ENCODE assay signal across 24 mouse cellular contexts in genomic region chr5:91320348-91320747, GRCm38 (mm10).
DNase-seq lines count a peak whose midpoint lies in the region; ATAC-seq and TF ChIP-seq lines count a peak whose summit lies in the region.
"Had no signal": no experiment of that assay in that cellular context is flagged by ENCODE, and none has a peak within 500 bp of the region (broad histone marks: within the 10 kb centered on the region; RNA-seq: fewer than 3 reads in every experiment).

No protein-coding gene starts in this region.

- H3K9me3 ChIP-seq in hindbrain, embryonic 12.5 days (replicated peaks) = no peaks in the 10 kb centered on the region
- H3K9me3 ChIP-seq: embryonic facial prominence, embryonic 12.5 days; forebrain, embryonic 13.5 days; heart, embryonic 15.5 days; hindbrain, embryonic 10.5 days; hindbrain, embryonic 15.5 days had no signal

- no peaks in the 10 kb centered on the region for H3K36me3 ChIP-seq in myocyte (ENCODE audit: control insufficient read depth, insufficient read depth)
- no peaks in the 10 kb centered on the region for H3K36me3 ChIP-seq in hindbrain, embryonic 12.5 days
- H3K36me3 ChIP-seq: embryonic facial prominence, embryonic 12.5 days; heart, embryonic 15.5 days; hindbrain, embryonic 10.5 days; hindbrain, embryonic 15.5 days had no signal

- TF ChIP-seq CTCF in gastrocnemius, adult 2 months (IDR thresholded peaks at IDR 0.05) = no peak

- H3K4me3 ChIP-seq in gastrocnemius, adult 2 months = no peak overlapping the region
- H3K4me3 ChIP-seq in myocyte = no peak overlapping the region
- H3K4me3 ChIP-seq in hindbrain, embryonic 12.5 days = no peak overlapping the region
- H3K4me3 ChIP-seq: embryonic facial prominence, embryonic 12.5 days; forebrain, embryonic 13.5 days; heart, adult 2 months; heart, embryonic 15.5 days; hindbrain, embryonic 10.5 days; hindbrain, embryonic 15.5 days had no signal

- peak overlapping the region; percentile 62 for H3K4me2 ChIP-seq in myocyte (ENCODE audit: low read depth)
- no peak overlapping the region for H3K4me2 ChIP-seq in hindbrain, embryonic 12.5 days (replicated peaks)
- H3K4me2 ChIP-seq: embryonic facial prominence, embryonic 12.5 days; forebrain, embryonic 13.5 days; heart, embryonic 11.5 days; heart, embryonic 15.5 days; hindbrain, embryonic 15.5 days had no signal

- H3K4me1 ChIP-seq in hindbrain, embryonic 12.5 days = no peaks in the 10 kb centered on the region
- H3K4me1 ChIP-seq: embryonic facial prominence, embryonic 12.5 days; forebrain, embryonic 13.5 days; heart, embryonic 15.5 days; hindbrain, embryonic 10.5 days; hindbrain, embryonic 15.5 days had no signal

- TF ChIP-seq POLR2A in myocyte (IDR thresholded peaks at IDR 0.05; ENCODE audit: insufficient read length, low read depth) = no peak

- no peak for DNase-seq in gastrocnemius, adult 2 months
- no peak for DNase-seq in gastrocnemius, postnatal 4 days (ENCODE audit: low spot score in 2 of 2)
- DNase-seq in Muller cell, postnatal 12 days (ENCODE audit: inconsistent ontology term) = peak; percentile 21
- DNase-seq in gastrocnemius, postnatal 14 days = no peak
- no peak for DNase-seq in heart, adult 18-20 months
- DNase-seq: adrenal gland, adult 2 months; adrenal gland, postnatal 25 days; cerebellum, adult 18-20 months; cerebellum, adult 9-11 months; embryo, embryonic 11 days; forebrain, postnatal 0 days; gastrocnemius, postnatal 36 days; heart, adult 2 months; heart, postnatal 14 days; kidney, adult 8-10 months had no signal

- no peaks in the 10 kb centered on the region for H3K79me2 ChIP-seq in myocyte (ENCODE audit: control insufficient read depth, insufficient read depth)

- H3K27ac ChIP-seq in gastrocnemius, adult 2 months = peak overlapping the region; percentile 85; the same call in 1 of the 2 replicates
- H3K27ac ChIP-seq in hindbrain, embryonic 12.5 days = no peak overlapping the region
- H3K27ac ChIP-seq: embryonic facial prominence, embryonic 12.5 days; forebrain, embryonic 13.5 days; heart, adult 2 months; heart, embryonic 15.5 days; hindbrain, embryonic 10.5 days; hindbrain, embryonic 15.5 days had no signal

- no peaks in the 10 kb centered on the region for H3K27me3 ChIP-seq in myocyte (ENCODE audit: control insufficient read depth, insufficient read depth, insufficient read length)
- H3K27me3 ChIP-seq in hindbrain, embryonic 12.5 days = no peaks in the 10 kb centered on the region
- H3K27me3 ChIP-seq: embryonic facial prominence, embryonic 12.5 days; forebrain, embryonic 13.5 days; heart, embryonic 15.5 days; hindbrain, embryonic 15.5 days had no signal

- intact Hi-C loops in gastrocnemius, adult 2 months (cut with DNase I) = loop anchor here (5.0 kb wide), 1 partner anchor 82 kb away; the partner anchor contains the start of gene Btc
- intact Hi-C loops in gastrocnemius, postnatal 14 days (cut with DNase I; ENCODE audit: low total_unique reads) = no loop called here

- H3K9ac ChIP-seq in hindbrain, embryonic 12.5 days = no peak overlapping the region
- H3K9ac ChIP-seq: embryonic facial prominence, embryonic 12.5 days; forebrain, embryonic 13.5 days; forebrain, postnatal 0 days; heart, embryonic 15.5 days; hindbrain, embryonic 15.5 days had no signal

- H3ac ChIP-seq in myocyte (ENCODE audit: control insufficient read depth, insufficient read length) = no peak overlapping the region

- no peak for ATAC-seq in hindbrain, embryonic 12.5 days (ENCODE audit: low FRiP score)
- ATAC-seq: forebrain, embryonic 13.5 days; forebrain, postnatal 0 days; intestine, embryonic 16.5 days had no signal

- WGBS in hindbrain, embryonic 12.5 days = 92% methylated on average over 4 of the region's 4 CpGs

TF ChIP-seq in myocyte, 11 proteins besides CTCF, POLR2A, EP300 and RAD21:
- no peak for TF ChIP-seq E2F4 (IDR thresholded peaks at IDR 0.05; ENCODE audit: insufficient read depth)
- no peak for TF ChIP-seq POLR2AphosphoS2 (IDR thresholded peaks at IDR 0.05; ENCODE audit: insufficient read length, low read depth)
- no peak for TF ChIP-seq MYOD1 (IDR thresholded peaks at IDR 0.05; ENCODE audit: control insufficient read depth in 1 of 3, insufficient read length in 2 of 3, low read depth in 2 of 3)
- no peak for TF ChIP-seq USF1 (IDR thresholded peaks at IDR 0.05; ENCODE audit: low read depth)
- no peak for TF ChIP-seq CEBPB (IDR thresholded peaks at IDR 0.05; ENCODE audit: insufficient read depth, poor library complexity, severe bottlenecking)
- TF ChIP-seq TCF3 (IDR thresholded peaks at IDR 0.05; ENCODE audit: insufficient read length, low read depth) = no peak
- no peak for TF ChIP-seq SRF (IDR thresholded peaks at IDR 0.05; ENCODE audit: control insufficient read depth, insufficient read length, low read depth)
- no peak for TF ChIP-seq MAX (IDR thresholded peaks at IDR 0.05; ENCODE audit: low read depth)
- TF ChIP-seq REST (IDR thresholded peaks at IDR 0.05; ENCODE audit: insufficient read depth, insufficient read length) = no peak
TF ChIP-seq in myocyte: peak in this region for 0.
